Mouse (Mus musculus) ES-Bruce4 (cell line): Measurements from ENCODE around the gene Gpm6b.

ENCODE experiments used
- CTCF ChIP-seq: IDR thresholded peaks from one replicate; pipeline ENCODE4 v1.8.1; 2011; ENCODE audit warnings: low read depth, low read length
- EP300 ChIP-seq: IDR thresholded peaks from 2 replicates; pipeline ENCODE4 v1.6.1; 2011; ENCODE audit warnings: low read depth, low read length; ENCODE audit not compliant: insufficient read depth
- POLR2A ChIP-seq: IDR thresholded peaks from one replicate; pipeline ENCODE4 v1.8.1; 2011; ENCODE audit warnings: low read length; ENCODE audit not compliant: insufficient read depth

DNA sequence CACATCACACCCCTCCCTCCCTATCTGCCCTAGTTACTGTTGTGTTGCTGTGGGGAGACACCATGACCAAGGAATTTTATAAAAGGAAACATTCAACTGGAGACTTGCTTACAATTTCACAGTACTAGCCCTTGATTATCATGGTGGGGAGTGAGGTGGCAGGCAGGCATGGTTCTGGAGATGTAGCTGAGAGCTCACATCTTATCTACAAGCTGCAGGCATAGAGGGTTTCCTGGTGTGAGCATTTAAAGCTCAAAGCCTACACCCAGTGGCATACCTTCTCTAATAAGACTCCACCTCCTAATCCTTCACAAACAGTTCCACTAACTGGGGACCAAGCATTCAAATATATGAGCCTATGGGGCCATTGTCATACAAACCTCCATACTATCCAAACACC is 42.4 kb upstream of the Gpm6b start:
- no peak for TF ChIP-seq CTCF
- no peak for TF ChIP-seq POLR2A
- no peak for TF ChIP-seq EP300
